Mouse (Mus musculus) lung, embryonic 14.5 days (tissue): ENCODE results near the gene Mrpl53. TPM values are rescaled to one million over a fixed set of nuclear protein-coding genes. Genes with fewer than 3 reads are reported as not detected.

ENCODE experiments used
- ATAC-seq: fragments of 200-750 bp; cut with Nextera tagmentation; 2 replicates; pipeline ENCODE4 v1.8.0; 2017; ENCODE audit warnings: mild to moderate bottlenecking, moderate TSS enrichment, moderate library complexity; ENCODE audit not compliant: insufficient read depth
- DNase-seq: peaks from one replicate; pipeline ENCODE4 v3.0.0-alpha.2; 2015
- H3K27ac ChIP-seq: fragments of 300-500 bp; sonication (generic); 2 replicates; pipeline ENCODE4 v1.5.1; 2014; ENCODE audit warnings: low read depth, mild to moderate bottlenecking, moderate library complexity
- H3K27me3 ChIP-seq: fragments of 300-500 bp; sonication (generic); 2 replicates; pipeline ENCODE4 v1.6.1; 2014; ENCODE audit warnings: low read length, control low read depth; ENCODE audit not compliant: insufficient read depth
- H3K36me3 ChIP-seq: fragments of 300-500 bp; sonication (generic); 2 replicates; pipeline ENCODE4 v1.6.1; 2014; ENCODE audit warnings: control low read depth; ENCODE audit not compliant: insufficient read depth
- H3K4me1 ChIP-seq: fragments of 300-500 bp; sonication (generic); 2 replicates; pipeline ENCODE4 v1.6.1; 2014; ENCODE audit warnings: antibody characterized with exemption, control low read depth; ENCODE audit not compliant: insufficient read depth
- H3K4me2 ChIP-seq: fragments of 300-500 bp; sonication (generic); 2 replicates; pipeline ENCODE4 v1.6.1; 2014; ENCODE audit warnings: mild to moderate bottlenecking
- H3K4me3 ChIP-seq: fragments of 300-500 bp; sonication (generic); 2 replicates; pipeline ENCODE4 v1.5.1; 2014; ENCODE audit warnings: low read depth, low read length
- H3K9ac ChIP-seq: fragments of 300-500 bp; sonication (generic); 2 replicates; pipeline ENCODE4 v1.6.1; 2014
- H3K9me3 ChIP-seq: fragments of 300-500 bp; sonication (generic); 2 replicates; pipeline ENCODE4 v1.6.1; 2016; ENCODE audit warnings: low read depth, low read length, control low read depth
- CTCF ChIP-seq: IDR thresholded peaks from 2 replicates; pipeline ENCODE4 v1.5.1; 2016; ENCODE audit warnings: antibody characterized with exemption, low read depth
- WGBS: fragments of 180-500 bp; shearing (Covaris S2); extraction: QIAGEN DNeasy Blood & Tissue Kit; methylation state at CpG from one replicate; pipeline ENCODE4 v1.1.7; 2014; 5-methylcytosine and 5-hydroxymethylcytosine counted together
- polyA plus RNA-seq: library from polyadenylated mRNA; unstranded; fragments of >200 nt; fragmentation: Nextera tagmentation; extraction: Ambion mirVana; gene quantifications from 2 replicates; pipeline ENCODE4 v1.2.1, GENCODE M21; 2014

Gene Mrpl53
- polyA plus RNA-seq, 1 experiment from 2014 or later, result 134 TPM

DNA sequence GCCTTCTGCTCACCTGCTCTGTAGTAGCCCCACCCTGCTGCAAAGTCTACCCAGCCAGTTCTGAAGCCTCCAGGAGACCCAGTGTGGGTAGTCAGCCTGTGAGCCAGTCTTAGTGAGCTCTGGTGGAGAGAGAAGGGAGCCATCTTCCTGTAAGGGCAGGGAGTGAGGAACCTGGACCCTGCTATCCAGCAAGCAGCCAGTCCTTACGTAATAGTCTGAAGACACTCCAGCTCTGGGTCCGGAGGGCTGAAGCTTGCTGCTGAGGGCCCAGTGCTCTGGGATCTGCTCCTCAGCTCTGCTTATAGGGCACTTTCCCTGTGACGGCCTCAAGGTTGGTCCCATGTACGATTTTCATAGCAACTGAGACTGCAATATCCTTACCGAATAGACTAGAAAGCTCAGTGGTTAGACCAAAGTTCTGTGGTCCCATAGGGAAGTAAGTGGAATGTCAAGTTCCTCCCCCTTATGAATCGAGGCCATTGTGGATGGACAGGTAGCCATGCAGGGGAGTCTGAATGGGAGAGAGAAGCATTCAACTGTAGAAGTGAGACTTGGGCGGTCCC is 26.2 kb downstream of the Mrpl53 start, which contains the start of gene Rtkn:
Gene Rtkn (plus strand): TSS at position 513 of the 563 bp plus-strand sequence.
- TF ChIP-seq CTCF, result no peak
- Histone ChIP-seq H3K27ac (peak within 1 kb of the TSS; percentile 100), H3K27me3 (no peaks in the 10 kb centered on the region), H3K4me1 (peaks cover 23% of the 10 kb centered on the region), H3K4me2 (peak within 1 kb of the TSS; percentile 91), H3K9me3 (no peaks in the 10 kb centered on the region), H3K36me3 (peaks cover 3% of the 10 kb centered on the region; the same call in 1 of the 2 replicates), H3K9ac (peak within 1 kb of the TSS; percentile 93), H3K4me3 (peak within 1 kb of the TSS; percentile 61)
- DNase-seq, result no peak
- 58% methylated on average over 7 of the region's 7 CpGs for WGBS
- ATAC-seq, result no peak

DNA sequence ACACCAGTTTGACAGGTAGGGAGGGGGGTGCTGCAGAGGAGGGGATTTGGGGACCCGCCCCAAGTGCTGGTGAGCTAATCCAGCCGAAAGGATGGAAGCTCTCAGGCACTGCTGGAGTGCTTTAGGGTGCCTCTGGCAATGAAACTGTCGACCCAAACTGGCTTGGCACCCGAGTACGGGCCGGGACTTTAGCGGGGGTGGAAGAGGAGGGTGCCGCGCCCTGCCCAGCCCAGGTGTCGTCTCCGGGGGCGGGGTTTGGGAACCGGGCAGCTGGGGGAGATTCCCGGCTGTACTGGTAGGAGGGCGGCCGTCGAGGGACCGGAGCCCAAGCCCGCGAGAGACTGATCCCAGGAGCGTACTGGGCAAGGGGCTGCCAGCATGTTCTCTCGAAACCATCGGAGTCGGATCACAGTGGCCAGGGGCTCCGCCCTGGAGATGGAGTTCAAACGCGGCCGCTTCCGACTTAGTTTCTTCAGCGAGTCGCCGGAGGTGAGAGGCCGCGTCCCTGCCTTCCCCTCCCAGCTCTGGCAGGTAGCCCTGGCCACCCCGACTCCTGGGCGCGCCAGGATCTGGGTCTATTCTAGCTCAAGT is 26.8 kb downstream of the Mrpl53 start:
- DNase-seq, result peak; percentile 55
- ATAC-seq, result no peak

GRCm38 (mm10) chr6:83136291-83136880 is 27.5 kb downstream of the Mrpl53 start:
- no peaks in the 10 kb centered on the region for H3K9me3 ChIP-seq
- ATAC-seq, result peak; percentile 7; the same call in 1 of the 2 replicates
- no peak for TF ChIP-seq CTCF
- peaks cover 6% of the 10 kb centered on the region; the same call in 1 of the 2 replicates for H3K36me3 ChIP-seq
- peak overlapping the region; percentile 91 for H3K4me2 ChIP-seq
- H3K27me3 ChIP-seq, result no peaks in the 10 kb centered on the region
- WGBS, result 12% methylated on average over 5 of the region's 5 CpGs
- peak overlapping the region; percentile 61 for H3K4me3 ChIP-seq
- peaks cover 21% of the 10 kb centered on the region for H3K4me1 ChIP-seq
- no peak for DNase-seq
- peak overlapping the region; percentile 100 for H3K27ac ChIP-seq
- H3K9ac ChIP-seq, result peak overlapping the region; percentile 93

More for the DNA sequence above, 26.8 kb downstream of the Mrpl53 start:
- peak overlapping the region; percentile 93 for H3K9ac ChIP-seq
- peak overlapping the region; percentile 100 for H3K27ac ChIP-seq
- H3K36me3 ChIP-seq, result peaks cover 6% of the 10 kb centered on the region; the same call in 1 of the 2 replicates
- H3K4me1 ChIP-seq, result peaks cover 23% of the 10 kb centered on the region
- peak overlapping the region; percentile 61 for H3K4me3 ChIP-seq
- H3K4me2 ChIP-seq, result peak overlapping the region; percentile 91
- WGBS, result 6% methylated on average over 37 of the region's 37 CpGs
- no peak for TF ChIP-seq CTCF
- no peaks in the 10 kb centered on the region for H3K27me3 ChIP-seq
- H3K9me3 ChIP-seq, result no peaks in the 10 kb centered on the region

DNA sequence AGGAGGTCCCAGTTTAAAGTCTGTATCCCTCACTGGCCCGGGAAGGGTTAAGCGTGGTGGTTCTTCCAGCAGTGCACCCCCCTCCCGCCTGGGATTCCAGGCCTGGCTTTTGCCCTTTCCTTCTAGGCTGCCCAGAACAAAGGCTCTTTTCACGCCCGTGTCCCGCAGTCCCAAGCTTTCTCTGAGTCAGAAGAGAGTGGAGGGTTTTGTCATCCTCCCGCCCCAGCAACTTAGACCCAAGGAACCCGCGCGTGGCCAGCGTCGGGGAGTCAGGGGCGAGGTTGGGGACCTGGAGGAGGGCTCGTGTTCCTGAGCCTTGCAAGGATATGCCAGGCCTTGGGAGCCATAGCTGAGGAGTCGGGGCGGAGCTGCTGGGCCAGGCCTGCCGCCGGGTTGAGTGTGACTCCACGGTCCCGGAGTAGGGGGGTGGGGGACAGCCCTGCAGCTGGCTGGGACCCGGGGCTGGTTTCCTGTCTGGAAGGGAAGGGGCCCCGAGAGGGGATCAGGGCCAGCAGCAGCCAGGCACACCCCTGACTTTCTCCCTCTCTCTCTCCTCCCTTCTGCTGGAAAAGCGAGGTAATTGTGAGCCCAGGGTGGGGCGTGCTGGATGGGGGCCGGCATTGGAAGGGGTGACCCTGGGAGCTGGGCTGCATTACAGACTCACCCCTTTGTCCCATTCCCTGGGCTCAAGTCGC is 28.2 kb downstream of the Mrpl53 start:
- Histone ChIP-seq H3K4me2 (peak overlapping the region; percentile 91), H3K36me3 (peaks cover 6% of the 10 kb centered on the region; the same call in 1 of the 2 replicates), H3K27me3 (no peaks in the 10 kb centered on the region), H3K9me3 (no peaks in the 10 kb centered on the region), H3K4me1 (peaks cover 23% of the 10 kb centered on the region), H3K9ac (peak overlapping the region; percentile 93), H3K4me3 (peak overlapping the region; percentile 61), H3K27ac (peak overlapping the region; percentile 100)
- TF ChIP-seq CTCF, result no peak
- under 1% methylated on average over 26 of the region's 26 CpGs for WGBS
- peak; percentile 86 for DNase-seq
- peak; percentile 88 for ATAC-seq

GRCm38 (mm10) chr6:83137576-83137950 is 28.7 kb downstream of the Mrpl53 start:
- ATAC-seq (peak; percentile 90), DNase-seq (peak; percentile 96)
- Histone ChIP-seq H3K27ac (peak overlapping the region; percentile 100), H3K4me1 (peaks cover 28% of the 10 kb centered on the region), H3K4me3 (peak overlapping the region; percentile 61), H3K27me3 (no peaks in the 10 kb centered on the region), H3K36me3 (peaks cover 6% of the 10 kb centered on the region; the same call in 1 of the 2 replicates), H3K9ac (peak overlapping the region; percentile 93), H3K9me3 (no peaks in the 10 kb centered on the region), H3K4me2 (peak overlapping the region; percentile 91)
- under 1% methylated on average over 12 of the region's 12 CpGs for WGBS
- no peak for TF ChIP-seq CTCF

GRCm38 (mm10) chr6:83138056-83138455 is 29.2 kb downstream of the Mrpl53 start:
- under 1% methylated on average over 11 of the region's 11 CpGs for WGBS
- Histone ChIP-seq H3K4me3 (peak overlapping the region; percentile 61), H3K36me3 (peaks cover 9% of the 10 kb centered on the region; the same call in 1 of the 2 replicates), H3K9ac (peak overlapping the region; percentile 93), H3K4me2 (peak overlapping the region; percentile 91), H3K4me1 (peaks cover 28% of the 10 kb centered on the region), H3K9me3 (no peaks in the 10 kb centered on the region), H3K27me3 (no peaks in the 10 kb centered on the region), H3K27ac (peak overlapping the region; percentile 100)
- ATAC-seq, result peak; percentile 32
- TF ChIP-seq CTCF, result no peak
- peak; percentile 76 for DNase-seq
